Mouse (Mus musculus): ENCODE data around the gene Atp6v1e2. TPM values are rescaled to one million over a fixed set of nuclear protein-coding genes. Genes with fewer than 3 reads are reported as not detected.

The Atp6v1e2 gene
- polyA plus RNA-seq, 1 experiment from 2014 or later: not detected

GRCm38 (mm10) chr17:86911261-86911660 lies 36.4 kb downstream of the Atp6v1e2 start:
- ATAC-seq: no peak
- no peaks in the 10 kb centered on the region for H3K36me3 ChIP-seq
- H3K4me3 ChIP-seq (replicated peaks): no peak overlapping the region
- H3K9me3 ChIP-seq: no peaks in the 10 kb centered on the region
- H3K27me3 ChIP-seq: peaks cover 6% of the 10 kb centered on the region; the same call in 1 of the 2 replicates
- 74% methylated on average over 5 of the region's 5 CpGs for WGBS
- no peak overlapping the region for H3K9ac ChIP-seq (replicated peaks)
- no peaks in the 10 kb centered on the region for H3K4me1 ChIP-seq (replicated peaks)
- no peak overlapping the region for H3K27ac ChIP-seq
- H3K4me2 ChIP-seq (replicated peaks): no peak overlapping the region

- 79% methylated on average over 14 of the region's 14 CpGs for WGBS
- H3K9me3 ChIP-seq: no peaks in the 10 kb centered on the region
- peaks cover 11% of the 10 kb centered on the region for H3K4me1 ChIP-seq (replicated peaks)
- no peak overlapping the region for H3K4me3 ChIP-seq (replicated peaks)
- no peak overlapping the region for H3K27ac ChIP-seq
- ATAC-seq: no peak
- H3K27me3 ChIP-seq: peaks cover 6% of the 10 kb centered on the region; the same call in 1 of the 2 replicates
- H3K4me2 ChIP-seq (replicated peaks): no peak overlapping the region
- no peaks in the 10 kb centered on the region for H3K36me3 ChIP-seq
- no peak overlapping the region for H3K9ac ChIP-seq (replicated peaks)
Observed at GRCm38 (mm10) chr17:86909733-86910495, 37.8 kb downstream of the Atp6v1e2 start.

GRCm38 (mm10) chr17:86908316-86908715 lies 39.4 kb downstream of the Atp6v1e2 start:
- no peak for ATAC-seq
- 75% methylated on average over 8 of the region's 8 CpGs for WGBS

GRCm38 (mm10) chr17:86907092-86907491 lies 40.6 kb downstream of the Atp6v1e2 start:
- no peak overlapping the region for H3K4me2 ChIP-seq (replicated peaks)
- H3K36me3 ChIP-seq: no peaks in the 10 kb centered on the region
- no peak for ATAC-seq
- peaks cover 25% of the 10 kb centered on the region for H3K4me1 ChIP-seq (replicated peaks)
- WGBS: 88% methylated on average over 3 of the region's 3 CpGs
- H3K4me3 ChIP-seq (replicated peaks): no peak overlapping the region
- peaks cover 15% of the 10 kb centered on the region; the same call in 1 of the 2 replicates for H3K27me3 ChIP-seq
- H3K27ac ChIP-seq: no peak overlapping the region
- no peaks in the 10 kb centered on the region for H3K9me3 ChIP-seq
- H3K9ac ChIP-seq (replicated peaks): no peak overlapping the region

More at GRCm38 (mm10) chr17:86908316-86908715, 39.4 kb downstream of the Atp6v1e2 start:
- Histone ChIP-seq H3K4me1 (replicated peaks) (peaks cover 25% of the 10 kb centered on the region), H3K27ac (no peak overlapping the region), H3K4me2 (replicated peaks) (no peak overlapping the region), H3K9ac (replicated peaks) (no peak overlapping the region), H3K4me3 (replicated peaks) (no peak overlapping the region), H3K9me3 (no peaks in the 10 kb centered on the region), H3K36me3 (no peaks in the 10 kb centered on the region), H3K27me3 (peaks cover 10% of the 10 kb centered on the region; the same call in 1 of the 2 replicates)

GRCm38 (mm10) chr17:86906601-86907000 lies 41.1 kb downstream of the Atp6v1e2 start:
- WGBS: 35% methylated on average over 6 of the region's 6 CpGs
- no peak overlapping the region for H3K9ac ChIP-seq (replicated peaks)
- no peak overlapping the region for H3K27ac ChIP-seq
- H3K36me3 ChIP-seq: no peaks in the 10 kb centered on the region
- H3K4me1 ChIP-seq (replicated peaks): peaks cover 25% of the 10 kb centered on the region
- H3K27me3 ChIP-seq: peaks cover 15% of the 10 kb centered on the region; the same call in 1 of the 2 replicates
- no peak overlapping the region for H3K4me2 ChIP-seq (replicated peaks)
- no peak for ATAC-seq
- H3K4me3 ChIP-seq (replicated peaks): no peak overlapping the region
- H3K9me3 ChIP-seq: no peaks in the 10 kb centered on the region

GRCm38 (mm10) chr17:86906136-86906461 lies 41.6 kb downstream of the Atp6v1e2 start:
- Histone ChIP-seq H3K4me2 (replicated peaks) (peak overlapping the region; percentile 30; the same call in 1 of the 2 replicates), H3K4me1 (replicated peaks) (peaks cover 25% of the 10 kb centered on the region), H3K9ac (replicated peaks) (no peak overlapping the region), H3K27ac (peak overlapping the region; percentile 56), H3K4me3 (replicated peaks) (no peak overlapping the region), H3K36me3 (no peaks in the 10 kb centered on the region), H3K9me3 (no peaks in the 10 kb centered on the region), H3K27me3 (peaks cover 15% of the 10 kb centered on the region; the same call in 1 of the 2 replicates)
- ATAC-seq: peak; percentile 12; the same call in 1 of the 2 replicates
- WGBS: 3% methylated on average over 9 of the region's 9 CpGs

- peaks cover 31% of the 10 kb centered on the region for H3K4me1 ChIP-seq (replicated peaks)
- H3K36me3 ChIP-seq: no peaks in the 10 kb centered on the region
- H3K9me3 ChIP-seq: no peaks in the 10 kb centered on the region
- H3K4me2 ChIP-seq (replicated peaks): peak overlapping the region; percentile 30; the same call in 1 of the 2 replicates
- H3K27ac ChIP-seq: peak overlapping the region; percentile 56
- ATAC-seq: peak; percentile 66
- WGBS: 15% methylated on average over 19 of the region's 19 CpGs
- peaks cover 15% of the 10 kb centered on the region; the same call in 1 of the 2 replicates for H3K27me3 ChIP-seq
- no peak overlapping the region for H3K4me3 ChIP-seq (replicated peaks)
- no peak overlapping the region for H3K9ac ChIP-seq (replicated peaks)
Observed at GRCm38 (mm10) chr17:86905297-86906135, 42.2 kb downstream of the Atp6v1e2 start.

- no peak overlapping the region for H3K4me3 ChIP-seq (replicated peaks)
- no peaks in the 10 kb centered on the region for H3K9me3 ChIP-seq
- no peak overlapping the region for H3K27ac ChIP-seq
- no peaks in the 10 kb centered on the region for H3K36me3 ChIP-seq
- H3K9ac ChIP-seq (replicated peaks): no peak overlapping the region
- peaks cover 15% of the 10 kb centered on the region; the same call in 1 of the 2 replicates for H3K27me3 ChIP-seq
- H3K4me2 ChIP-seq (replicated peaks): no peak overlapping the region
- 82% methylated on average over 3 of the region's 3 CpGs for WGBS
- peaks cover 31% of the 10 kb centered on the region for H3K4me1 ChIP-seq (replicated peaks)
- ATAC-seq: no peak
Observed at GRCm38 (mm10) chr17:86904206-86904605, 43.5 kb downstream of the Atp6v1e2 start.

- ATAC-seq: no peak
- Histone ChIP-seq H3K36me3 (no peaks in the 10 kb centered on the region), H3K4me3 (replicated peaks) (no peak overlapping the region), H3K27ac (no peak overlapping the region), H3K27me3 (peaks cover 15% of the 10 kb centered on the region; the same call in 1 of the 2 replicates), H3K4me2 (replicated peaks) (no peak overlapping the region), H3K4me1 (replicated peaks) (peaks cover 31% of the 10 kb centered on the region), H3K9ac (replicated peaks) (no peak overlapping the region), H3K9me3 (no peaks in the 10 kb centered on the region)
- 57% methylated on average over 7 of the region's 7 CpGs for WGBS
Observed at GRCm38 (mm10) chr17:86903596-86903995, 44.1 kb downstream of the Atp6v1e2 start.

GRCm38 (mm10) chr17:86902399-86903067 lies 45.2 kb downstream of the Atp6v1e2 start:
- H3K9ac ChIP-seq (replicated peaks): no peak overlapping the region
- no peak overlapping the region for H3K4me2 ChIP-seq (replicated peaks)
- WGBS: 95% methylated on average over 14 of the region's 14 CpGs
- peaks cover 13% of the 10 kb centered on the region; the same call in 1 of the 2 replicates for H3K27me3 ChIP-seq
- H3K4me3 ChIP-seq (replicated peaks): no peak overlapping the region
- ATAC-seq: no peak
- no peaks in the 10 kb centered on the region for H3K9me3 ChIP-seq
- no peak overlapping the region for H3K27ac ChIP-seq
- peaks cover 31% of the 10 kb centered on the region for H3K4me1 ChIP-seq (replicated peaks)
- no peaks in the 10 kb centered on the region for H3K36me3 ChIP-seq

- no peak for ATAC-seq
- WGBS: 81% methylated on average over 5 of the region's 5 CpGs
Observed at GRCm38 (mm10) chr17:86900564-86900963, 47.1 kb downstream of the Atp6v1e2 start.

More at GRCm38 (mm10) chr17:86900564-86900963, 47.1 kb downstream of the Atp6v1e2 start:
- peaks cover 26% of the 10 kb centered on the region for H3K4me1 ChIP-seq (replicated peaks)
- no peak overlapping the region for H3K4me2 ChIP-seq (replicated peaks)
- no peak overlapping the region for H3K9ac ChIP-seq (replicated peaks)
- H3K4me3 ChIP-seq (replicated peaks): no peak overlapping the region
- no peak overlapping the region for H3K27ac ChIP-seq
- no peaks in the 10 kb centered on the region for H3K9me3 ChIP-seq
- H3K27me3 ChIP-seq: 0 out of 2 replicates have a peak, but pooled peaks cover 9% of the 10 kb centered on the region
- no peaks in the 10 kb centered on the region for H3K36me3 ChIP-seq

Measured in midbrain, embryonic 13.5 days (tissue).